ENCODE assay signal across 10 mouse cellular contexts in genomic region chr3:127071471-127071870, GRCm38 (mm10).
A peak's percentile ranks its signal among the peaks of the same experiment; 100 is the strongest.
DNase-seq lines count a peak whose midpoint lies in the region; ATAC-seq and TF ChIP-seq lines count a peak whose summit lies in the region.
"Had no signal": no experiment of that assay in that cellular context is flagged by ENCODE, and none has a peak within 500 bp of the region (broad histone marks: within the 10 kb centered on the region; RNA-seq: fewer than 3 reads in every experiment).

No protein-coding gene starts in this region.

- H3K9ac ChIP-seq in heart, postnatal 0 days (replicated peaks; ENCODE audit: low read depth, low read length) = no peak overlapping the region
- H3K9ac ChIP-seq in midbrain, embryonic 11.5 days (ENCODE audit: low read length) = no peak overlapping the region
- H3K9ac ChIP-seq: limb, embryonic 15.5 days; neural tube, embryonic 13.5 days had no signal

- no peak for TF ChIP-seq CTCF in cerebellum, adult 2 months (IDR thresholded peaks at IDR 0.05; ENCODE audit: borderline replicate concordance, insufficient read depth, low read depth, low read length)
- TF ChIP-seq CTCF in heart, postnatal 0 days (IDR thresholded peaks at IDR 0.05; ENCODE audit: low read depth) = no peak

- peak overlapping the region; percentile 23; the same call in 1 of the 2 replicates for H3K27ac ChIP-seq in cerebellum, adult 2 months (ENCODE audit: insufficient read depth, low read length)
- 0 out of 2 replicates have a peak overlapping the region, but pooled peaks have one; percentile 7 for H3K27ac ChIP-seq in heart, postnatal 0 days (ENCODE audit: low read depth)
- no peak overlapping the region for H3K27ac ChIP-seq in midbrain, embryonic 11.5 days (ENCODE audit: low read depth, low read length)
- H3K27ac ChIP-seq: limb, embryonic 15.5 days; neural tube, embryonic 13.5 days had no signal

- H3K27me3 ChIP-seq in cerebellum, adult 2 months (ENCODE audit: control insufficient read depth, insufficient read depth, low read length) = no peaks in the 10 kb centered on the region
- no peaks in the 10 kb centered on the region for H3K27me3 ChIP-seq in heart, postnatal 0 days (ENCODE audit: control insufficient read depth, insufficient read depth, low read length)
- no peaks in the 10 kb centered on the region for H3K27me3 ChIP-seq in midbrain, embryonic 11.5 days (ENCODE audit: control insufficient read depth, insufficient read depth, low read length)
- H3K27me3 ChIP-seq: limb, embryonic 15.5 days; neural tube, embryonic 13.5 days had no signal

- ATAC-seq in heart, postnatal 0 days (ENCODE audit: insufficient read depth, low read depth) = no peak
- no peak for ATAC-seq in midbrain, embryonic 11.5 days (ENCODE audit: low FRiP score)

- no peak for TF ChIP-seq EP300 in heart, postnatal 0 days (IDR thresholded peaks at IDR 0.05; ENCODE audit: low read depth)

- H3K9me3 ChIP-seq in heart, postnatal 0 days (replicated peaks; ENCODE audit: control insufficient read depth, low read length) = no peaks in the 10 kb centered on the region
- H3K9me3 ChIP-seq in midbrain, embryonic 11.5 days (ENCODE audit: control insufficient read depth, low read length) = no peaks in the 10 kb centered on the region
- H3K9me3 ChIP-seq: limb, embryonic 15.5 days; neural tube, embryonic 13.5 days had no signal

- DNase-seq in layer of hippocampus, adult 11-12 months (ENCODE audit: low spot score) = peak; percentile 65
- no peak for DNase-seq in layer of hippocampus, adult 9-10 months (ENCODE audit: low spot score)
- peak; percentile 72 to 84 for DNase-seq in cerebellum, adult 2 months
- no peak for DNase-seq in heart, postnatal 0 days (ENCODE audit: low spot score)
- DNase-seq in right cerebral cortex, adult 2 months (ENCODE audit: low spot score in 2 of 2) = peak; percentile 79 to 82
- no peak for DNase-seq in retina, postnatal 1 day
- no peak for DNase-seq in midbrain, embryonic 11.5 days (ENCODE audit: low spot score, missing footprints)
- DNase-seq in ovary, postnatal 36 days (ENCODE audit: low spot score) = no peak

- peaks cover 33% of the 10 kb centered on the region for H3K4me1 ChIP-seq in cerebellum, adult 2 months (ENCODE audit: control insufficient read depth, insufficient read depth, low read length)
- H3K4me1 ChIP-seq in heart, postnatal 0 days (ENCODE audit: control insufficient read depth, insufficient read depth) = peaks cover 26% of the 10 kb centered on the region
- H3K4me1 ChIP-seq in midbrain, embryonic 11.5 days (ENCODE audit: control insufficient read depth, insufficient read depth, low read length) = no peaks in the 10 kb centered on the region
- H3K4me1 ChIP-seq: limb, embryonic 15.5 days; neural tube, embryonic 13.5 days had no signal

- H3K4me2 ChIP-seq in heart, postnatal 0 days (ENCODE audit: low read depth, low read length) = no peak overlapping the region
- H3K4me2 ChIP-seq in midbrain, embryonic 11.5 days = no peak overlapping the region
- H3K4me2 ChIP-seq: limb, embryonic 15.5 days; neural tube, embryonic 13.5 days had no signal

- H3K4me3 ChIP-seq in cerebellum, adult 2 months (replicated peaks; ENCODE audit: insufficient read depth, low read depth, low read length) = no peak overlapping the region
- no peak overlapping the region for H3K4me3 ChIP-seq in heart, postnatal 0 days (ENCODE audit: low read depth, low read length)
- no peak overlapping the region for H3K4me3 ChIP-seq in midbrain, embryonic 11.5 days (ENCODE audit: low read depth, low read length)
- H3K4me3 ChIP-seq: limb, embryonic 15.5 days; neural tube, embryonic 13.5 days had no signal

- H3K36me3 ChIP-seq in heart, postnatal 0 days (replicated peaks; ENCODE audit: control insufficient read depth, insufficient read depth, low read length) = no peaks in the 10 kb centered on the region
- H3K36me3 ChIP-seq in midbrain, embryonic 11.5 days (ENCODE audit: control insufficient read depth, insufficient read depth, low read length) = no peaks in the 10 kb centered on the region
- H3K36me3 ChIP-seq: limb, embryonic 15.5 days had no signal

- TF ChIP-seq POLR2A in cerebellum, adult 2 months (IDR thresholded peaks at IDR 0.05; ENCODE audit: borderline replicate concordance, insufficient read depth, low read length) = no peak

- 0% methylated on average over 1 of the region's 1 CpGs for WGBS in cerebellum, adult 2 months
- WGBS in heart, postnatal 0 days = 32% methylated on average over 1 of the region's 1 CpGs
- 80% methylated on average over 1 of the region's 1 CpGs for WGBS in midbrain, embryonic 11.5 days

Comparison
In these comparisons a context has a peak if more than half of its experiments do, and no peak if none do; other contexts are left out.
1. DNase-seq: peak in layer of hippocampus, adult 11-12 months (single experiment), cerebellum, adult 2 months (2 of 2) and right cerebral cortex, adult 2 months (2 of 2); none in layer of hippocampus, adult 9-10 months (single experiment), heart, postnatal 0 days (single experiment), retina, postnatal 1 day (single experiment), midbrain, embryonic 11.5 days (single experiment) and ovary, postnatal 36 days (single experiment).